Mouse (Mus musculus) layer of hippocampus, adult 2 months (tissue): ENCODE results near the gene Med28. TPM values are rescaled to one million over a fixed set of nuclear protein-coding genes. Genes with fewer than 3 reads are reported as not detected.
A peak's percentile ranks its signal among the peaks of the same experiment; 100 is the strongest.

Experiments used
- DNase-seq, 2 experiments: peaks; one replicate each; pipeline ENCODE4 v3.0.0; 2022; ENCODE audit warnings: low spot score in 2 of 2
- H3K27ac ChIP-seq: fragments of 200-600 bp; 2 replicates; pipeline ENCODE4 v1.8.1; 2022
- H3K4me3 ChIP-seq: fragments of 200-600 bp; 2 replicates; pipeline ENCODE4 v1.8.1; 2022; ENCODE audit warnings: mild to moderate bottlenecking
- CTCF ChIP-seq: fragments of 200-600 bp; conservative IDR thresholded peaks from 2 replicates; pipeline ENCODE4 v1.8.1; 2022; ENCODE audit warnings: antibody characterized with exemption, mild to moderate bottlenecking, moderate library complexity
- long read RNA-seq, 2 experiments: library from polyadenylated mRNA; stranded (forward); transcript quantifications; one replicate each; pipeline ENCODE4 v2.0.0; 2021; ENCODE audit warnings: borderline mapping rate in 2 of 2
- total RNA-seq, 2 experiments: library from RNA; stranded (reverse); gene quantifications; 2 replicates each; pipeline ENCODE4 v1.2.3; 2021

Med28 gene
- 100 to 1,000 TPM in 1 of 2 experiments, 10 to 100 TPM in 1; 96.8 to 102 TPM for total RNA-seq
- long read RNA-seq, experiment 1, full-length matches to known transcripts, result 89 of 92 reads
- long read RNA-seq, experiment 1, partial matches to known transcripts, result 0 of 92 reads
- long read RNA-seq, experiment 1, other reads (novel, unspliced or antisense), result 3 of 92 reads
- long read RNA-seq, experiment 2, full-length matches to known transcripts, result 119 of 126 reads
- long read RNA-seq, experiment 2, partial matches to known transcripts, result 0 of 126 reads
- long read RNA-seq, experiment 2, other reads (novel, unspliced or antisense), result 7 of 126 reads

DNA sequence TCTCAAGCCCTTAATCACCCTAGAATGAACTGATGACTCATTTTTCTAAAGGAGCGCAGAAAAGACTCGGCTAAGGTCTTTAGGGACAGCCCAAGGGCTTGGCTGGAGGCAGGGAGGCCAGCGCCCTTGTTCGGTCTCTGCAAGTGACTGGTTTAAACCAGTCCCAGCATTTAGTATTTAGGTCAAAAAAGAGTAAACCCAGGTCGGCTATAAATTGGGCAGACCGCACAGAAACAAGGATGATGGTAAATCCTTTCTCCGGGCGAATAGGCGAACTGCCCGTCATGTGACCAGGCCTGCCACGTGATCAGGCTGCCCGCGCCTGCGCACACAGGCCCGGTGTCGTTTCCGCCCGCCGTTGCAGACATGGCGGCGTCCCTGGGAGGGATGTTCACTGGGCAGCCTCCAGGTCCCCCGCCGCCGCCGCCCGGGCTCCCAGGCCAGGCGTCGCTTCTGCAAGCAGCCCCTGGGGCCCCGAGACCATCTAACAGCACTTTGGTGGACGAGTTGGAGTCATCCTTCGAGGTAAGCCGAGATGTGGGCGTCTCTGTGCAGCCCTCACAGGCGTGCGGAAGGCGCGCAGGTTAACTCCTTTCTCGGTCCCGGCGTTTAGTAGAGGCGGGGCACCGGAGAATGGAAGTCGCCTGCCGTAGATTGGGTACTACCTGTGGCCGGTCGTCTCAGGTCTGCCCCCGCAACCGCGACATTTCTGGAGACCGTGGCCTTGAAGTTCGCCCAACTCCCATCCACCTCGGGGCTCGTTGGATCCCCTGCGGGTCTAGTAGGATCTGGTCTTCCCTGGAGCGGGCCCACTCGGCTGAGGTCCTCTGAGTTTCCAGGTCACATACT, at the start of gene Med28:
Gene Med28, plus strand, starts transcription at position 270 of the 849 bp plus-strand sequence.
- TF ChIP-seq CTCF, result no peak
- peak; percentile 93 to 94 for DNase-seq
- H3K4me3 ChIP-seq, result peak within 1 kb of the TSS; percentile 79
- peak within 1 kb of the TSS; percentile 94 for H3K27ac ChIP-seq

DNA sequence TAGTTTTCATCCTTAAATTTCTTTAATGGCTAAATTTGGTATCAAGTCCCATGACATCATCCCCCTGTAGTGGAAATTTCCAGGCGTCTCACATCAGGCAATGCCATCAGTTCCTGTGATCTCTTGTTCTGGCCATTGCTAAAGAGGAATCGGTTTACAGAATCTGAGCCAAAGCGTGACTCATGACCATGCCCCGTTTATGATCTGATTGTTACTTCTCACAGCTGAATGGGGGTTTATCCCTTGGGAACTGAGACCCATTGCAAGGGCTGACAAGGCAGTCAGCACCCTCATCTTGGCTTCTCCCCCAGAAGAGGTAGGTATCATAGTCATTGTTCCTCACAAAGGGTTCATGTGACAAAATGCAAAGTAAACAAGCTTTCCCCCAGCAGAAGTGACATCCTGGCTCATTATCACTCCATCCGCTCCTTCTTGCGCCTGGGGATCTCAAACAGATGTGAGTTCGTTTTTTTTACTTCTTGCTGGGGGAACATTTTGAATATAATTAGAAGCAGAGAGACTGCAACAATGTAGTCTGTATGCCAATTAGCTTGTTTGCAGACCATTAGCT, 47.1 kb upstream of the Med28 start:
- peak; percentile 18 to 46 for DNase-seq
- TF ChIP-seq CTCF, result no peak

DNA sequence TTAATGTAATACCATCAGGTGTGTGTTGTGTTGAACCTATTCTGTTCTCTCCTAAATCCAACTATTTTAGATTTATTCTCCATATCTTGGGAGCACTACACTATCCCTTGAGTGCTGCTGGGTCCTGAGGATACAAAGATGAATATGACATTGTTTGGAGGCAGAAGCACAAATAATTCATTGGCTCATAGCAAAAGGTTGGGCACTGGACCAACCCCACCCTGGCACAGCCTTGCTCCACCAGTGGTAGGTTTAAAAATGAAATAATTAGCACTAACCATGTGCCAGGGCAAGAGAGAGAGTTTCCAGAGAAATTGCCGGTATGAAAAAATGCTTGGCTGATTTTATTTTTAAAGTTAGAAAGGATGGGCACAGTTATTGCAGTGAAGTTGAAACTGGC, 46.5 kb upstream of the Med28 start:
- TF ChIP-seq CTCF, result no peak
- no peak for DNase-seq
- Histone ChIP-seq H3K4me3 (no peak overlapping the region), H3K27ac (peak overlapping the region; percentile 71)

More for the DNA sequence above, 47.1 kb upstream of the Med28 start:
- Histone ChIP-seq H3K4me3 (no peak overlapping the region), H3K27ac (peak overlapping the region; percentile 71)

DNA sequence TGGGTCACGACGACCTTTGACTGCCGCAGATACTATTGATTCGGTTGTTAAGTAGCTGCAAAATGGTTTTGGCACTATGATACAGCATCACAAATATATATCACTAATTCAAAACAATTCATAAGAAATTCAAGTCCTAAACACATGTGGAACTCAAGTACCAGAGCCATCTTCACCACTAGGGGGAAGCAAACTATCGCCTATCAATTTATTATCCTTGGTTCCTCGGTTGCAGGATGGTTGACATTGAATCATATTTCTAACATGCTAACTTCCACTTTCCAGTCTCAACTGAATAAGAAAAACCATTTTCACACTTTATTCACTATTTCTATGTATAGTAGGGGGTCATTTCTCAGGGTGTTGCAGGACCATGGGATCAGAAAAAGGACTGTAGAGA, 45.8 kb upstream of the Med28 start:
- H3K27ac ChIP-seq, result peak overlapping the region; percentile 71
- H3K4me3 ChIP-seq, result no peak overlapping the region
- TF ChIP-seq CTCF, result peak; percentile 91
- peak; percentile 72 to 78 for DNase-seq

DNA sequence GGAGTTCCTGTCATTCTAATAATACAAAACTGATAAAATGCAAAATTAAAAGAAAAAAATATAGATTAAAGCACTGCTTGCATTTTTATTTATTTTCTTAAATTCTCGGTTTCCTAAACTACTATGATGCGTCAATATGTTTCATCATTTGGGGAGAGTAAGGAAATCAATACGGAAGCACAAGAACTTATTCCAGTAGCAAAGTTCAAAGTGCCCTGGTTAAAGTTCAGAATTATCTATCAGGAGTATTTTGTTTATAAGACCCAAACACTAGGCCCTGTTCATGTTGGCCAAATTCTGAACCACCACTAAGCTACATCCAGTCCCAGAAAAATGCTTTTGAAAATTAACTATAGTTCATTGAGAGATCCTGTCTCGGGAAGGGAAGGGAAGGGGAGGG, 45.3 kb upstream of the Med28 start:
- Histone ChIP-seq H3K27ac (peak overlapping the region; percentile 54; the same call in 1 of the 2 replicates), H3K4me3 (no peak overlapping the region)
- TF ChIP-seq CTCF, result no peak
- DNase-seq, result no peak

DNA sequence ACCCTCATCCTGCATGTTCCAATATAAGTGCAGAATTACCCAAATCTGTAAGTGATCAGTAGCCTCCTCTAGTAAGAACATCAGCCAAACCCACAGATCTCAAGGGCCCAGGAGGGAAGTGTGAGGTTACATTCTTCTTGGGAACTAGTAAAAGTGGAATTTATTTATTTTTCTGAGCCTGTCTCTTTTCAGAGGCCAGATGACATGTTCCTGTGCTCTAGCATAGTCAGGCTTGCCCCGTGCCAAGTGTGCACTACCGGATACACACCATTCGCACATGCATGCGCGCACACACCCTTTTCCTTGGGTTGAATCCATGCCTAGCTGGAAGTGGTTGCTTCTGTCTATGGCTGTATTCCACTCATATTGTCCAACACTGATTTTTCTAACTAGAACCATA, 44.3 kb upstream of the Med28 start:
- Histone ChIP-seq H3K27ac (peak overlapping the region; percentile 53; the same call in 1 of the 2 replicates), H3K4me3 (no peak overlapping the region)
- TF ChIP-seq CTCF, result no peak
- DNase-seq, result no peak

DNA sequence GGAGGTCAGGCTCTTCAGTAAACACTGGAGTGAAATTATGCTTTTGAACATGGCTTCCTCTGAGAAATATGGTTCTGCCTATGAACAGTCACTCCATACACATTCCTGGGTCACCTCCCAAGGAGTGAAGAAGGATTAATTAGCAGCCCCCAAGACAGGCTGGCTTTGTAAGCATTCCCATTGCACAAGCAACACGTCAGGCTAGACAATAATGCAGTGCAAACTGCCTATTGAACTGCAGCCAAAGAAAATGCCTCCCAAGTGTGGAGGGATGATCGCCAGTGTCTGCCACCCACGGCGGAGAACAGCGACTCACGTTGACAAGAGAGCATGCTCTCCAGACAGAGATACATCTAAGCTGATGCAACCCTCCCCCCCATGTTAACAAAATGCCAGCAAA, 43.7 kb upstream of the Med28 start:
- TF ChIP-seq CTCF, result no peak
- H3K27ac ChIP-seq, result peak overlapping the region; percentile 53; the same call in 1 of the 2 replicates
- DNase-seq, result no peak
- no peak overlapping the region for H3K4me3 ChIP-seq

DNA sequence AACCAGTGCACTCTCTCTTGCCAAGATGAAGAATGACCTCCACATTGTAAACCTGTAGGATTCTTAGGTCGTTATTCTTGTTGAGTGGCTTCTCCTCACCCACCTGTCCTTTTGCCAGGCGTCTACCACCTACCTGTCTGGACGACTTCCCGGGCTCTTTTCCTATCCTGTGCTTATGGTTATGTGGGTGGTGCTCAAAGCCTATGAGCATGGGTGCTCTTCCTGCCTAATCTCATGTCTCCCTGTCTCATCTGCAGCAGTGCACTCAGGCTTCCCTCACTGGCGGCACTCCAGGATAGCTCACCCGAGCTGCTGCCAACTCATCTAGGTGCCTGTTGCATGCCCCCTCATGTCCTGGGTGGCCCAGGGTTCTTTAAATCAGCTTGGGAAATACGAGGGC, 42.4 kb upstream of the Med28 start:
- no peak for DNase-seq
- H3K4me3 ChIP-seq, result no peak overlapping the region
- peak overlapping the region; percentile 36; the same call in 1 of the 2 replicates for H3K27ac ChIP-seq
- TF ChIP-seq CTCF, result no peak

DNA sequence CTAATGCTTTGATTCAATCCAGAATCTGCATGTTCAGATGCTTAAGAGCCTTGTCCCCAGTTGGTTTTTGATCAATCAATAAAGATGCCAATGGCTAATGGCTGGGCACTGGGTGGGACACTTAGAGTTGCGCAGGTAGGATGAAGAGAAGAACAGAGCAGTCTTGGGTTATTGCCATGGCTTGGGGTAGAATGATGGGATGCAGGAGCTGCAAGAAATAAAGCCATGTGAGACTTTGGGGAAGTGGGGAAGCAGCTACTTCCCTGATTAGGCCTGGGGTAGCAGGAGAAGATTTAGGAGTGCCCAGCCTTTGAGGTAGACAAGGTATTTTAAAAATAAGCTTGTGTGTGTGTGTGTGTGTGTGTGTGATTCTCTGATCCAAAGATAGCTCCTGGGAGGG, 40.0 kb upstream of the Med28 start:
- no peak overlapping the region for H3K27ac ChIP-seq
- no peak overlapping the region for H3K4me3 ChIP-seq
- DNase-seq, result no peak
- no peak for TF ChIP-seq CTCF

DNA sequence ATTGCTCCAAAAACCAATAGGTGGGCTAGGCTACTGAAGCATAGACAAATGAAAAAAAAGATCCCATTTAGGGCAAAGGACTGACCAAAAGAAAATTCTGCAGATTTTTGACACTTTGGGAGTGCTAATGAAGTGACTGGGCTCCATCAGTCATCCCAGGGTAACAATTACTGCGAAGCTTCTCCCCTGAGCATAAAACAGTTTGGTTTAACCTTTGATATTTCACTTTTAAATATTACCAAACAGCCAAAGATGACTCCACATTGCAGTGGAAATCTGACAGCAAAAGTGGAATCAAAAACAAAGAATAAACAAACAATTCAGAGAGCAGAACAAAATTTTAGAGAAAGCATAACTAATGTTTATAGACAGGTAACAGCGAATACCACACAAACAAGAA, 38.9 kb upstream of the Med28 start:
- no peak overlapping the region for H3K4me3 ChIP-seq
- no peak for TF ChIP-seq CTCF
- H3K27ac ChIP-seq, result no peak overlapping the region
- DNase-seq, result no peak

DNA sequence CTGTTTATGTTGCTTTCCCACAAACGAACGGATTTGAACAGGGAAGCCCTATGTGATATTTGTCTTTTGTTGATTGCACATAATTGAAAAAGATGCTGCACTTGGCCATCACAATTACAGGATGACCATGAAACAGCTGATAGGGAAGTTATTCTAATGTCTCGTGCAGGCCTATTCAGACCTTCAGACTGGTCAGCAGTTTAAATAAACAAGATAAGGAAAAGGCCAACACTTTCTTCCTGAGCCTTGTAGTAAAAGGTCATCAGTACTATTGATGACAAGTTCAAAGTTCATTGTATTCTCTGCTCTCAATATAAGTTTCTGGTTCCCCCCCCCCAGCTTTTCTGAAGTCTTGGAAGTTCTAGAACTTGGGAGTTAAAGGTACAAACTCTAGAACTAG, 37.4 kb upstream of the Med28 start:
- no peak overlapping the region for H3K27ac ChIP-seq
- no peak overlapping the region for H3K4me3 ChIP-seq
- DNase-seq, result no peak
- no peak for TF ChIP-seq CTCF

DNA sequence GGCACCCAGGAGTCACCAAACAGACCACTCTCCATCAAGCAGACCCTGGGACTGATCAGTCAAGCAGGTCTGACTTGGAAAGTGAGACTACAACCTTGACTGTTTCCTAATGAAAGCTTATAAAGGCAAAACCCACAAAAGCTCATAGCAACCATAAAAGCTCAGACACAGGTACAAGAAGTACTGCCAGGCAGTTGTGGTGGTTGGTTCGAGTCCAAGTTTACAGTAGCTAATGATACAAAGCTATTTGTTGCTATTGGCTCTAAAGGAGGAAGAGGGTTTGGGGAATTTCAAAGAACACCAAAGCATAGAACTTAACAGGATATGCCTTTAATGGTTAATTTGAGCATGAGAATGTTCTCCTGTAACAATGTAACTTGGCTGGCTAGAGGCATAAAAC, 36.4 kb upstream of the Med28 start:
- Histone ChIP-seq H3K4me3 (no peak overlapping the region), H3K27ac (no peak overlapping the region)
- no peak for DNase-seq
- TF ChIP-seq CTCF, result no peak

DNA sequence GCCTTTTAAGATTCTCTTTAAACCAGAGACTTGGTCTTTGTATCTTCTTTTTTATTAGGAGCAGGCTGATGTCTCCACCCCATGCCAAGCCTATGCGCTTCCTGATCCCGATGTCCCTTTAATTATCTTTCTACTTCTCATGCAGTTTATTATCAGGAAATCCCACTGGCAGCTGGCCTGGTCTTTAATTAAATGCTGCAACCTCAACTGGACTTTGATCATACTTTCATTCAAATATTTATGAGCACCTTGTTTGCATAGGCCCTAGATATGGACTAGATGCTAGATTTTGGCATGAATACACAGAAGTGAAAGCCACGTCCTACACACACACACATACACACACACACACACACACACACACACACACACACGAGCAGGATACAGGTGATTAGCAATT, 28.3 kb upstream of the Med28 start:
- DNase-seq, result no peak
- TF ChIP-seq CTCF, result no peak
- Histone ChIP-seq H3K4me3 (no peak overlapping the region), H3K27ac (no peak overlapping the region)
